Mouse (Mus musculus) lung, postnatal 0 days (tissue): ENCODE data around the gene Sema6d. TPM values are rescaled to one million over a fixed set of nuclear protein-coding genes. Genes with fewer than 3 reads are reported as not detected.

Experiments
- ATAC-seq: fragments of 200-750 bp; cut with Nextera tagmentation; 2 replicates; pipeline ENCODE4 v1.8.0; 2017; ENCODE audit warnings: moderate library complexity
- DNase-seq: peaks from one replicate; pipeline ENCODE4 v3.0.0-alpha.2; 2016; ENCODE audit warnings: low spot score
- H3K27ac ChIP-seq: fragments of 300-500 bp; sonication (generic); 2 replicates; pipeline ENCODE4 v1.5.1; 2014; ENCODE audit warnings: antibody characterized with exemption, mild to moderate bottlenecking, low read length, mixed read lengths
- H3K27me3 ChIP-seq: fragments of 300-500 bp; sonication (generic); replicated peaks from 2 replicates; pipeline ENCODE4 v1.6.1; 2014; ENCODE audit warnings: low read length, mixed read lengths; ENCODE audit not compliant: insufficient read depth
- H3K36me3 ChIP-seq: fragments of 300-500 bp; sonication (generic); 2 replicates; pipeline ENCODE4 v1.6.1; 2014; ENCODE audit warnings: low read length, mixed read lengths; ENCODE audit not compliant: insufficient read depth
- H3K4me1 ChIP-seq: fragments of 300-500 bp; sonication (generic); 2 replicates; pipeline ENCODE4 v1.6.1; 2014; ENCODE audit warnings: antibody characterized with exemption, low read depth, low read length, mixed read lengths; ENCODE audit not compliant: insufficient read depth
- H3K4me2 ChIP-seq: fragments of 300-500 bp; sonication (generic); replicated peaks from 2 replicates; pipeline ENCODE4 v1.6.1; 2014; ENCODE audit warnings: low read depth, mild to moderate bottlenecking, low read length, moderate library complexity, mixed read lengths
- H3K4me3 ChIP-seq: fragments of 300-500 bp; sonication (generic); 2 replicates; pipeline ENCODE4 v1.5.1; 2014; ENCODE audit warnings: low read depth, low read length
- H3K9ac ChIP-seq: fragments of 300-500 bp; sonication (generic); replicated peaks from 2 replicates; pipeline ENCODE4 v1.6.1; 2014; ENCODE audit warnings: low read depth, mild to moderate bottlenecking
- H3K9me3 ChIP-seq: fragments of 300-500 bp; sonication (generic); 2 replicates; pipeline ENCODE4 v1.6.1; 2016; ENCODE audit warnings: low read length, mixed read lengths
- CTCF ChIP-seq: IDR thresholded peaks from 2 replicates; pipeline ENCODE4 v1.5.1; 2016; ENCODE audit warnings: antibody characterized with exemption, mild to moderate bottlenecking
- EP300 ChIP-seq: IDR thresholded peaks from 2 replicates; pipeline ENCODE4 v1.6.1; 2016; ENCODE audit warnings: antibody characterized with exemption, mild to moderate bottlenecking, control low read depth
- WGBS: fragments of 180-500 bp; shearing (Covaris S2); extraction: QIAGEN DNeasy Blood & Tissue Kit; methylation state at CpG from one replicate; pipeline ENCODE4 v1.1.7; 2014; 5-methylcytosine and 5-hydroxymethylcytosine counted together
- polyA plus RNA-seq: library from polyadenylated mRNA; unstranded; fragments of >200 nt; fragmentation: Nextera tagmentation; extraction: Ambion mirVana; gene quantifications from 2 replicates; pipeline ENCODE4 v1.2.1, GENCODE M21; 2015

Sema6d gene
- polyA plus RNA-seq, 1 experiment from 2014 or later = 7.4 TPM

DNA sequence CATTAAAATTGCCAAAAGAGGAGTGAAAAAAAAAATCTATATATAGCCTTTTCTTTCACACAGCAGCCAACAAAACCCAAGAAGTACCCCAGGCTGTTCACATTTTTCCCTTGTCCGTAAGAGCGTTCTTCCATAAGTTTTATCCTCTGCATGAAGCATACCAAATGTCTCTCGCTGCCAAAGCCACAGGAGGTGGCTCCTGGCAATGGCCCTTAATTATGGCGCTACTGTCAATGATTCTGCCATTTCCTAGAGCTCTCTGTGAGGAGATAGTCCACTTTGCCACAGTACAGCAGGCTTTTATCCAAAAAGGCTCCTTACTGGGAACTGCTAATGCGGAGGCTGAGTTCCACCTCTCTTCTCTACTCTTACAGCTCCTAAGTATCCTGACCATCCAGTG is 104.3 kb downstream of the Sema6d start:
- Histone ChIP-seq H3K4me3 (no peak overlapping the region), H3K36me3 (no peaks in the 10 kb centered on the region), H3K9me3 (no peaks in the 10 kb centered on the region), H3K27ac (no peak overlapping the region), H3K9ac (no peak overlapping the region), H3K4me2 (no peak overlapping the region), H3K4me1 (no peaks in the 10 kb centered on the region), H3K27me3 (no peaks in the 10 kb centered on the region)
- DNase-seq (no peak), ATAC-seq (no peak)
- 91% methylated on average over 5 of the region's 5 CpGs for WGBS
- TF ChIP-seq EP300 (no peak), CTCF (no peak)

DNA sequence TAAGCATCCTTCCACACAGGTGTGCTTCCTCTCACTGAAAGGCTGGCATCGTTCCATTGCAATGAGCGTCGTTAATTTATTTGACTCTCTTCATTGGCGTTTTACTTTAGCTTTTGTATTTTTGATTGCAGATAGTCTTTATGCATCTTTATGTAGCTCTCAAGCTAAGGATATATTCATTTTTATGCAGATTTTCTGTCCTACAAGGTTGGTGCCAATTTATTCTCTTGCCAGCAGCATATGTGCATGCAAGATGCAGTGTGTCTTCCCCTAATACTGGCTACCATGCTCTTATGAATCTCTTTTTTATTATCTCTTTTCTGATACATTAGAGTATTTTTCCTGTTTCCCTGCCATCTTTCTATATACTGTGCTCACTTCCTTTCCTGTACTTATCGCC is 111.7 kb downstream of the Sema6d start:
- 75% methylated on average over 5 of the region's 5 CpGs for WGBS
- H3K27ac ChIP-seq = no peak overlapping the region
- H3K9ac ChIP-seq = no peak overlapping the region
- ATAC-seq (no peak), DNase-seq (no peak)
- no peak overlapping the region for H3K4me3 ChIP-seq
- H3K9me3 ChIP-seq = no peaks in the 10 kb centered on the region
- H3K4me1 ChIP-seq = no peaks in the 10 kb centered on the region
- TF ChIP-seq EP300 (no peak), CTCF (no peak)
- H3K27me3 ChIP-seq = no peaks in the 10 kb centered on the region
- H3K36me3 ChIP-seq = no peaks in the 10 kb centered on the region
- H3K4me2 ChIP-seq = no peak overlapping the region

DNA sequence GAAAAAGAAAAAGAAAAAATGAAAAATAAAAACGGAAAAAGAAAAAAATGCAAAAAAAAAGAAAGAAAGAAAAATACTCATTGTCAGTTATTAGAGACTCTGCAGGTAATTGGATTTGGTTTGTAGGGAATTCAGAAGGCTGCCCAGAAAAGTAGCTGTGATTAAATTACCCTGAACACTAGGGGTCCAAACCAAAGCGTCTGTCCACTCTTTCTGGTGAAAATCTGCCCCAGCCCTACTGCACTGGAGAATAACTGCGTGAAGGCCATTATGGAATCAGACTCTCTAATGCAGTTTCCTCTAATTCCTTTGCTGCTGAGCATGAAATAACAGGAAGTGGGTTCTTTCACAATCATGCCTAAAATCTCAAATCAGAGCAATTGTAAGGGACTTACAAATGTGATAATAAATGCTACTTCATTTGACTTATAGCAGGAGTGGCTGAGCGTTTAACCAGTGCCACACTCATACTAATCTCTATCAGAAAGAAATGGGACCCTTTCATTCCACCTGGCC is 112.8 kb downstream of the Sema6d start:
- WGBS = 37% methylated on average over 4 of the region's 4 CpGs
- peak; percentile 15 for DNase-seq

DNA sequence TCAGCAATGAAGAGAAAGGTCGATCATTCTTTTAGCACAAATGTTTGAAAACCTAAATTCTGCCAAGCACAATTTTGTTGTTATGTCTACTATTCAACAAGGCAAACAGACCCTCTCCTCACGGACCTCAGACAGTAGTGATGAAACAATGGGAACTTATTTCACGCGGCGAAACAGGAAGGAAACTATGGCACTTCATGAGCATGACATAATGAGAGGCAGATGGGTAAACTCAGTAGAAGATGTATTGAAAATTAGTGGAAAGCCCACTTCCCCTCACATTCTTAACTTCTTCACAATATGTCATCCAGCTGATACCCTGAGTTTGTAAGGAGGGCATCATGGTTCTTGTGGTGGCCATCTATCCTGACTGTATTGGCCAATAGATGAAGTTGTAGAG is 116.0 kb downstream of the Sema6d start:
- ATAC-seq (no peak), DNase-seq (no peak)
- no peak overlapping the region for H3K9ac ChIP-seq
- TF ChIP-seq EP300 (no peak), CTCF (no peak)
- H3K9me3 ChIP-seq = no peaks in the 10 kb centered on the region
- H3K4me1 ChIP-seq = no peaks in the 10 kb centered on the region; the same call in 1 of the 2 replicates
- 63% methylated on average over 5 of the region's 5 CpGs for WGBS
- no peak overlapping the region for H3K4me2 ChIP-seq
- no peak overlapping the region for H3K27ac ChIP-seq
- no peaks in the 10 kb centered on the region for H3K36me3 ChIP-seq
- H3K27me3 ChIP-seq = no peaks in the 10 kb centered on the region
- H3K4me3 ChIP-seq = no peak overlapping the region

More for the DNA sequence above, 112.8 kb downstream of the Sema6d start:
- no peak overlapping the region for H3K27ac ChIP-seq
- H3K9me3 ChIP-seq = no peaks in the 10 kb centered on the region
- no peak overlapping the region for H3K4me3 ChIP-seq
- TF ChIP-seq EP300 = no peak
- no peak for TF ChIP-seq CTCF
- no peak overlapping the region for H3K9ac ChIP-seq
- no peaks in the 10 kb centered on the region for H3K4me1 ChIP-seq
- H3K36me3 ChIP-seq = no peaks in the 10 kb centered on the region
- no peak for ATAC-seq
- H3K4me2 ChIP-seq = no peak overlapping the region
- H3K27me3 ChIP-seq = no peaks in the 10 kb centered on the region

DNA sequence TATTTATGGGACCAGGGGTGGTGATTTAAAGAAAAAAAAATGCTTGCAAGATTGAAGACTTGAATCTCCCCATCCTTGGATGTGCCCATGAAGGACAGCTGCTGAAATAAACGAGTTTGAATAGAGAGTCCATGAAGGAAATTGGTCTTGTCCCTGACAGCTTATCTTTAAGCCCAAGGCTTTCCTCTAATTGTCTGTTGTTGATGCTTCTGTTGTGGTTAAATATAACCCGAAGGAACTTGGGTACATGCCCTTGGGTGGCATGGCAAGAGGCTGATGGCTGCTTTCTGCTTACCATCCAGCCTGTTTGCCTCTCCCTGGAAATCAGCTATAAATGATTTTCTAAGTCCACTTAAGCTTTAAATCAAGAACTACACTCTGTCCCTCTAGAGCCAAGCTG is 118.5 kb downstream of the Sema6d start:
- Histone ChIP-seq H3K9ac (no peak overlapping the region), H3K36me3 (no peaks in the 10 kb centered on the region), H3K27me3 (no peaks in the 10 kb centered on the region), H3K4me2 (no peak overlapping the region), H3K27ac (peak overlapping the region; percentile 35; the same call in 1 of the 2 replicates), H3K9me3 (no peaks in the 10 kb centered on the region), H3K4me1 (no peaks in the 10 kb centered on the region; the same call in 1 of the 2 replicates), H3K4me3 (no peak overlapping the region)
- TF ChIP-seq CTCF = no peak
- peak; percentile 98 for TF ChIP-seq EP300
- ATAC-seq = peak; percentile 68
- whole genome bisulfite sequencing = 31% methylated on average over 2 of the region's 2 CpGs
- DNase-seq = peak; percentile 42

DNA sequence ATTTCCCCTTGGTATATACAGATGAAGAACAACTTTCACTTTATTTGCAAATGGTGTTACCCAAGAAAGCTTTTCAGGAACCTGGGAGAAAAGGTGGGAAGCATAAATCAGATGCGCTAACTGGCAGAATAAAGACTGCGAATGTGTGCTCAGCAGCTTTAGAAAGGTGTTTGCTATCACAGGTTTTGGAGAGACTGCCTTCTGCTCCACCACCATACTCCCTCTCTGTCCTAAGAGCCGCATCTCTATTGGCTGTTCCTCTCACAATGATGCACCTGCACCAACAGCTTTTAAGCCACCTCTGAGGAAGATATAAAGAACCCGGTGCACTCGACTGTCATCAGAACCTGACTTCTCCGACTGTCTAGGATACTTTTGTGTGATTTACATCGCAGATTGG is 133.8 kb downstream of the Sema6d start:
- TF ChIP-seq CTCF (no peak), EP300 (no peak)
- H3K9ac ChIP-seq = no peak overlapping the region
- H3K9me3 ChIP-seq = no peaks in the 10 kb centered on the region
- H3K27ac ChIP-seq = no peak overlapping the region
- no peak overlapping the region for H3K4me3 ChIP-seq
- H3K4me2 ChIP-seq = no peak overlapping the region
- H3K36me3 ChIP-seq = no peaks in the 10 kb centered on the region
- 67% methylated on average over 7 of the region's 7 CpGs for WGBS
- DNase-seq (no peak), ATAC-seq (no peak)
- no peaks in the 10 kb centered on the region for H3K27me3 ChIP-seq
- H3K4me1 ChIP-seq = no peaks in the 10 kb centered on the region

DNA sequence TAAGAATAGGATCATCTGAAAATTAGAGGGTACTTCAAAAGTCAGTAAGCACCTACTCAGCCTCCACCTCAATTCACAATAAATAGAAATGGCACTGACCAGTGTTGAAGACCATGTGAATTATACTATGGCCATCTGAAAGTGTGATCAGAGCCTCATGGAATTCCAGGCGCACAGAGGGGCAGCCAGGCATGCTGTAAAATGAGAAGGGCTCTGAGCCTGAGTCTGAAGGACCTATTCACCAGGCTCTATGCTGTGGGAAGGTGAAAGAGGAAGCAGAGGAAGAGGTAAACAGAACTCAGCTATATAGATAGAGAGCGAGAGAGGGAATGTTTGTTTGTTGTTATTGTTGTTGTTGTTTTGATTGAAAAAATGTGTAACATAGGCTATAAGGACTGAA is 134.6 kb downstream of the Sema6d start:
- Histone ChIP-seq H3K27me3 (no peaks in the 10 kb centered on the region), H3K9ac (no peak overlapping the region), H3K4me3 (no peak overlapping the region), H3K27ac (no peak overlapping the region), H3K4me2 (no peak overlapping the region), H3K4me1 (no peaks in the 10 kb centered on the region), H3K36me3 (no peaks in the 10 kb centered on the region), H3K9me3 (no peaks in the 10 kb centered on the region)
- TF ChIP-seq CTCF = no peak
- no peak for TF ChIP-seq EP300
- DNase-seq = no peak
- ATAC-seq = no peak
- 50% methylated on average over 2 of the region's 2 CpGs for WGBS
